Mouse (Mus musculus): ENCODE results near the gene Tpbgl.

GRCm38 (mm10) chr7:99590646-99591045 lies 36.3 kb downstream of the Tpbgl start:
- TF ChIP-seq CTCF (IDR thresholded peaks at IDR 0.05; ENCODE audit: borderline replicate concordance, insufficient read depth, low read length) (no peak), POLR2A (IDR thresholded peaks at IDR 0.05; ENCODE audit: low read depth, low read length) (no peak)
